Mouse (Mus musculus): Measurements from ENCODE around the gene Med29. TPM values are rescaled to one million over a fixed set of nuclear protein-coding genes. Genes with fewer than 3 reads are reported as not detected.

Med29 gene
- polyA plus RNA-seq, 1 experiment from 2014 or later, result 51.1 TPM

- Histone ChIP-seq H3K9me3 (ENCODE audit: control insufficient read depth, low read depth, low read length) (no peaks in the 10 kb centered on the region), H3K27me3 (ENCODE audit: control insufficient read depth, insufficient read depth, low read length) (no peaks in the 10 kb centered on the region), H3K4me2 (replicated peaks; ENCODE audit: low read depth, low read length) (no peak overlapping the region), H3K4me1 (ENCODE audit: control insufficient read depth, insufficient read depth, low read length) (peaks cover 27% of the 10 kb centered on the region), H3K9ac (replicated peaks; ENCODE audit: low read depth, low read length) (no peak overlapping the region), H3K27ac (ENCODE audit: low read length) (peak overlapping the region; percentile 45; the same call in 1 of the 2 replicates), H3K4me3 (ENCODE audit: low read depth, low read length) (no peak overlapping the region), H3K36me3 (ENCODE audit: control insufficient read depth, insufficient read depth, low read length) (peaks cover 49% of the 10 kb centered on the region)
- 56% methylated on average over 7 of the region's 7 CpGs for whole genome bisulfite sequencing
- ATAC-seq (ENCODE audit: insufficient number of reproducible peaks, insufficient read depth, low FRiP score, low read depth), result no peak
Measured at GRCm38 (mm10) chr7:28358431-28358830, 34.1 kb downstream of the Med29 start.

- Histone ChIP-seq H3K9ac (replicated peaks; ENCODE audit: low read depth, low read length) (no peak overlapping the region), H3K4me3 (ENCODE audit: low read depth, low read length) (no peak overlapping the region), H3K4me1 (ENCODE audit: control insufficient read depth, insufficient read depth, low read length) (peaks cover 27% of the 10 kb centered on the region), H3K9me3 (ENCODE audit: control insufficient read depth, low read depth, low read length) (no peaks in the 10 kb centered on the region), H3K4me2 (replicated peaks; ENCODE audit: low read depth, low read length) (no peak overlapping the region), H3K36me3 (ENCODE audit: control insufficient read depth, insufficient read depth, low read length) (peaks cover 53% of the 10 kb centered on the region), H3K27me3 (ENCODE audit: control insufficient read depth, insufficient read depth, low read length) (no peaks in the 10 kb centered on the region), H3K27ac (ENCODE audit: low read length) (peak overlapping the region; percentile 45; the same call in 1 of the 2 replicates)
- no peak for ATAC-seq (ENCODE audit: insufficient number of reproducible peaks, insufficient read depth, low FRiP score, low read depth)
- 1% methylated on average over 5 of the region's 5 CpGs for WGBS
Measured at GRCm38 (mm10) chr7:28357984-28358383, 34.5 kb downstream of the Med29 start.

- ATAC-seq (ENCODE audit: insufficient number of reproducible peaks, insufficient read depth, low FRiP score, low read depth), result peak; percentile 48; the same call in 1 of the 2 replicates
- peak overlapping the region; percentile 45; the same call in 1 of the 2 replicates for H3K27ac ChIP-seq (ENCODE audit: low read length)
- no peaks in the 10 kb centered on the region for H3K27me3 ChIP-seq (ENCODE audit: control insufficient read depth, insufficient read depth, low read length)
- WGBS, result 5% methylated on average over 5 of the region's 5 CpGs
- no peak overlapping the region for H3K9ac ChIP-seq (replicated peaks; ENCODE audit: low read depth, low read length)
- H3K9me3 ChIP-seq (ENCODE audit: control insufficient read depth, low read depth, low read length), result no peaks in the 10 kb centered on the region
- no peak overlapping the region for H3K4me3 ChIP-seq (ENCODE audit: low read depth, low read length)
- H3K36me3 ChIP-seq (ENCODE audit: control insufficient read depth, insufficient read depth, low read length), result peaks cover 50% of the 10 kb centered on the region
- H3K4me2 ChIP-seq (replicated peaks; ENCODE audit: low read depth, low read length), result no peak overlapping the region
- peaks cover 27% of the 10 kb centered on the region for H3K4me1 ChIP-seq (ENCODE audit: control insufficient read depth, insufficient read depth, low read length)
Measured at GRCm38 (mm10) chr7:28356981-28357380, 35.5 kb downstream of the Med29 start.

- H3K4me1 ChIP-seq (ENCODE audit: control insufficient read depth, insufficient read depth, low read length), result peaks cover 32% of the 10 kb centered on the region
- no peaks in the 10 kb centered on the region for H3K27me3 ChIP-seq (ENCODE audit: control insufficient read depth, insufficient read depth, low read length)
- H3K36me3 ChIP-seq (ENCODE audit: control insufficient read depth, insufficient read depth, low read length), result peaks cover 42% of the 10 kb centered on the region
- ATAC-seq (ENCODE audit: insufficient number of reproducible peaks, insufficient read depth, low FRiP score, low read depth), result no peak
- H3K9ac ChIP-seq (replicated peaks; ENCODE audit: low read depth, low read length), result no peak overlapping the region
- no peak overlapping the region for H3K4me2 ChIP-seq (replicated peaks; ENCODE audit: low read depth, low read length)
- H3K9me3 ChIP-seq (ENCODE audit: control insufficient read depth, low read depth, low read length), result no peaks in the 10 kb centered on the region
- whole genome bisulfite sequencing, result 89% methylated on average over 3 of the region's 3 CpGs
- peak overlapping the region; percentile 10; the same call in 1 of the 2 replicates for H3K27ac ChIP-seq (ENCODE audit: low read length)
- no peak overlapping the region for H3K4me3 ChIP-seq (ENCODE audit: low read depth, low read length)
Measured at GRCm38 (mm10) chr7:28355221-28355620, 37.3 kb downstream of the Med29 start.

DNA sequence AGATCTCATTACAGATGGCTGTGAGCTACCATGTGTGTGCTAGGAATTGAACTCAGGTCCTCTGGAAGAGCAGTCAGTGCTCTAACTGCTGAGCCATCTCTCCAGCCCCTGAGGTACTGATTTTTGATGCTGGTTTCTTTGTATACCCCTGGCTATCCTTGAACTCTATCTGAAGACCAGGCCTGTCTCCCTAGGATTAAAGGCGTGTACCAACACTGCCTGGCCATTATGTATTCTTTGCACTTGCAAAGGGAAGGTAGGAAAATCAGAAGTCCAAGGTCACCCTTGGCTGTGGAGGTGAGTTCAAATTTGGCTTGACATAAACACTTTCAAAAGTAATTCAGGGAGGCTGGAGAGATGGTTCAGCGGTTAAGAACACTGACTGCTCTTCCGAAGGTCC, 37.9 kb downstream of the Med29 start:
- no peak overlapping the region for H3K27ac ChIP-seq (ENCODE audit: low read length)
- H3K36me3 ChIP-seq (ENCODE audit: control insufficient read depth, insufficient read depth, low read length), result peaks cover 36% of the 10 kb centered on the region
- H3K9me3 ChIP-seq (ENCODE audit: control insufficient read depth, low read depth, low read length), result no peaks in the 10 kb centered on the region
- no peak overlapping the region for H3K9ac ChIP-seq (replicated peaks; ENCODE audit: low read depth, low read length)
- H3K4me2 ChIP-seq (replicated peaks; ENCODE audit: low read depth, low read length), result no peak overlapping the region
- no peak for ATAC-seq (ENCODE audit: insufficient number of reproducible peaks, insufficient read depth, low FRiP score, low read depth)
- peaks cover 37% of the 10 kb centered on the region for H3K4me1 ChIP-seq (ENCODE audit: control insufficient read depth, insufficient read depth, low read length)
- no peak overlapping the region for H3K4me3 ChIP-seq (ENCODE audit: low read depth, low read length)
- WGBS, result 94% methylated on average over 3 of the region's 3 CpGs
- no peaks in the 10 kb centered on the region for H3K27me3 ChIP-seq (ENCODE audit: control insufficient read depth, insufficient read depth, low read length)

DNA sequence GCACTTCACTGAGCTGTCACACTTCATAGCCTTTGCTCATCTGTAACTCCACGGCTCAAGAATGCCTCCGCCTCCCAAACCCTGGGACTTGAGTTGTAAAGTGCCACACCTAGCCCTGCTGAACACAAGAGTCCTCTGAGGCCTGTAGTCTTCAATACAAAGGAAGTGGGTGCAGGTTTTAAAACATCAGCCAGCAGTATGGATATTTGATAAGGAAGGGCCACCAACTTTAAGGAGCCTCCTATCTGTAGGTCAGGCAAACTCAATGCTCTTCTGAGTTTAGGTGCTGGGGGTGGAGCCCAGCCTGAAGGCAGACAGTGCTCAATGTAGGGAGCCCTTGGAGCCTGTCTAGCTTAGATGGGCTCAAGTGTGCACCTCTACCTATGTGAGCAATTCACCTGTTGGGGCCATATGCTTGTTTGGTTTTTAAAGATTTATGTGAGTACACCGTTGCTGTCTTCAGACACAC, 38.4 kb downstream of the Med29 start:
- ATAC-seq (ENCODE audit: insufficient number of reproducible peaks, insufficient read depth, low FRiP score, low read depth), result no peak
- Histone ChIP-seq H3K9ac (replicated peaks; ENCODE audit: low read depth, low read length) (no peak overlapping the region), H3K27ac (ENCODE audit: low read length) (no peak overlapping the region), H3K36me3 (ENCODE audit: control insufficient read depth, insufficient read depth, low read length) (peaks cover 32% of the 10 kb centered on the region), H3K4me1 (ENCODE audit: control insufficient read depth, insufficient read depth, low read length) (peaks cover 42% of the 10 kb centered on the region), H3K9me3 (ENCODE audit: control insufficient read depth, low read depth, low read length) (no peaks in the 10 kb centered on the region), H3K27me3 (ENCODE audit: control insufficient read depth, insufficient read depth, low read length) (no peaks in the 10 kb centered on the region), H3K4me2 (replicated peaks; ENCODE audit: low read depth, low read length) (no peak overlapping the region), H3K4me3 (ENCODE audit: low read depth, low read length) (no peak overlapping the region)
- 75% methylated on average over 3 of the region's 3 CpGs for WGBS

DNA sequence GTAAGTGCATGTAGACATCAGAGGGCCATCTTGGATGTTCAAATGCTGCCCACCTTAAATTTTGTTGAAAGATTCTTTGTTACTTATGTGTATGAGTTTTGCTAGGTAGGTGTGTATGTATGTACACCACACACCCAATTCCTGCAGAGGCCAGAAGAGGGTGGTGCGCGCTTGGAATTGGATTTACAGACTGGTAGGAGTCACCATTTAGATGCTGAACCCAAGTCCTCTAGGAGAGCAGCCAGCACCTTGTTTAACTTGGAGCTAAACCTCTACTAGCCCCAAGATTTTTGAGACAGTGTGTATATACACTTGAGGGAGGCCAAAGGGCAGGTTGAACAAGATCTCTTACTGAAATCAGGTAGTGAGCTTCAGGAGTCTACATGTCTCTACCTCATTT, 39.2 kb downstream of the Med29 start:
- WGBS, result 92% methylated on average over 2 of the region's 2 CpGs

DNA sequence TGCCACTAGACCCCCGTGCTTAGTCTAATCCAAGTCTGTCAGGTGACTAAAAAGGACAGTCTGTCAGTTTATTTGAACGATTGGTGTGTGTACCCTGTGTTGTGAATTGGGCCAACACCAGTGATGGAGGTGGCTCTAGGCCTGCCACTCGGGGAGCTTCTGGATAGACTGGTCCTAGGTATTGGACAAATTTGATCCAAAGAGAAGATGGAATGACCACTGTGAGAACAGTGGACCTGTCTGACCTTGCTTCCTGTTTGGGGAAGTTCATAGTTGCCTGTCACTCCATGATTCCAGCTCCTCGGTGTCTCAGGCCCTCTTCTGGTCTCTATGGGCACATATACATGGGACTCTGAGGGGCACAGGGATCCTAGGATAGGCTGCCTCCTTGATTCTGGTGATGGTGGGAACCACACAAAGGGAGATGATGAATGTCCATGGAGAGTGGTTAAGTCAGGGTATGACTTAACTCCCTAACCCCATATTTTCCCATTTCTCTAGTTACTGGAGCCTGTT, 40.8 kb downstream of the Med29 start:
- Histone ChIP-seq H3K27me3 (ENCODE audit: control insufficient read depth, insufficient read depth, low read length) (no peaks in the 10 kb centered on the region), H3K36me3 (ENCODE audit: control insufficient read depth, insufficient read depth, low read length) (peaks cover 29% of the 10 kb centered on the region), H3K9ac (replicated peaks; ENCODE audit: low read depth, low read length) (peak overlapping the region; percentile 96), H3K4me3 (ENCODE audit: low read depth, low read length) (peak overlapping the region; percentile 98), H3K4me1 (ENCODE audit: control insufficient read depth, insufficient read depth, low read length) (peaks cover 18% of the 10 kb centered on the region; the same call in 1 of the 2 replicates), H3K4me2 (replicated peaks; ENCODE audit: low read depth, low read length) (peak overlapping the region; percentile 66), H3K9me3 (ENCODE audit: control insufficient read depth, low read depth, low read length) (no peaks in the 10 kb centered on the region), H3K27ac (ENCODE audit: low read length) (peak overlapping the region; percentile 97; the same call in 1 of the 2 replicates)
- 35% methylated on average over 4 of the region's 4 CpGs for WGBS
- no peak for ATAC-seq (ENCODE audit: insufficient number of reproducible peaks, insufficient read depth, low FRiP score, low read depth)

More for the DNA sequence above, 39.2 kb downstream of the Med29 start:
- H3K36me3 ChIP-seq (ENCODE audit: control insufficient read depth, insufficient read depth, low read length), result peaks cover 29% of the 10 kb centered on the region
- H3K4me2 ChIP-seq (replicated peaks; ENCODE audit: low read depth, low read length), result no peak overlapping the region
- no peaks in the 10 kb centered on the region for H3K9me3 ChIP-seq (ENCODE audit: control insufficient read depth, low read depth, low read length)
- no peak overlapping the region for H3K27ac ChIP-seq (ENCODE audit: low read length)
- no peak overlapping the region for H3K9ac ChIP-seq (replicated peaks; ENCODE audit: low read depth, low read length)
- ATAC-seq (ENCODE audit: insufficient number of reproducible peaks, insufficient read depth, low FRiP score, low read depth), result no peak
- peaks cover 34% of the 10 kb centered on the region for H3K4me1 ChIP-seq (ENCODE audit: control insufficient read depth, insufficient read depth, low read length)
- H3K4me3 ChIP-seq (ENCODE audit: low read depth, low read length), result no peak overlapping the region
- H3K27me3 ChIP-seq (ENCODE audit: control insufficient read depth, insufficient read depth, low read length), result no peaks in the 10 kb centered on the region
